Mouse (Mus musculus): ENCODE data around the gene Cdon.

GRCm38 (mm10) chr9:35435565-35435964, 14.6 kb downstream of the Cdon start:
- TF ChIP-seq CTCF (IDR thresholded peaks at IDR 0.05; ENCODE audit: borderline replicate concordance, insufficient read depth, low read length) (no peak), POLR2A (IDR thresholded peaks at IDR 0.05; ENCODE audit: low read depth, low read length) (no peak)

Data from embryonic fibroblast, embryonic 13.5 days (primary cell).